Mouse (Mus musculus): ENCODE data around the gene Gm5737. TPM values are rescaled to one million over a fixed set of nuclear protein-coding genes. Genes with fewer than 3 reads are reported as not detected.

Gene Gm5737
- polyA plus RNA-seq, 1 experiment from 2014 or later: not detected

DNA sequence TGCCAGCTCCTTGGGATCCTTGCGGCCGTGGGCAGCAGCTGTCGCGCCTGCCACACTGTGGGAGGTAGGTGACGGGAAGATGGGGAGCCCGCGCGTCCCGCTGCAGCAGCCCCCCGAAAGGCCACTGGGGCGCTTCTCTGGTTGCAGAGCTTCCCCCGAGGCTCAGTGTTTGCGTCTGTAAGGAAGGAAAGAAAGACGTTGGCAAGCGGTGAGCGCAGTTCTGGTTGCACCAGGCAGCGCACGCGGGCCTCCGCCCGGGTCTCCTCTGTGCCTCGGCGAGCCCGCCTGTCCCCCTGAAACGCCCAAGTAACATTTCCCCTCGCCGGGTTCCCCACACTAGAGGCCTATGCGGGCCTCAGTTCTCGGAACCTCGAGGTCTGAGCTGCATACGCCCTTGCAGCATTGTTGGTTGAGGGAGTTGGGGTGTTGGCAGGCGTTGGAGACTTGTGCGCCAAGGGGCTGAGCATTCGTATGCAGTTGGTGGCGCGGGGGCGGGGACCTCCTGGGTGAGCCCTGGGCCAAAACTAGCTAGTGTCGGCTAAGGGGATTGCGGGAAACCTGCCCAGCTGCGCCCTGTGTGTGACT is 31.0 kb downstream of the Gm5737 start:
- Histone ChIP-seq H3K4me1 (peaks cover 24% of the 10 kb centered on the region), H3K9ac (peak overlapping the region; percentile 92)

DNA sequence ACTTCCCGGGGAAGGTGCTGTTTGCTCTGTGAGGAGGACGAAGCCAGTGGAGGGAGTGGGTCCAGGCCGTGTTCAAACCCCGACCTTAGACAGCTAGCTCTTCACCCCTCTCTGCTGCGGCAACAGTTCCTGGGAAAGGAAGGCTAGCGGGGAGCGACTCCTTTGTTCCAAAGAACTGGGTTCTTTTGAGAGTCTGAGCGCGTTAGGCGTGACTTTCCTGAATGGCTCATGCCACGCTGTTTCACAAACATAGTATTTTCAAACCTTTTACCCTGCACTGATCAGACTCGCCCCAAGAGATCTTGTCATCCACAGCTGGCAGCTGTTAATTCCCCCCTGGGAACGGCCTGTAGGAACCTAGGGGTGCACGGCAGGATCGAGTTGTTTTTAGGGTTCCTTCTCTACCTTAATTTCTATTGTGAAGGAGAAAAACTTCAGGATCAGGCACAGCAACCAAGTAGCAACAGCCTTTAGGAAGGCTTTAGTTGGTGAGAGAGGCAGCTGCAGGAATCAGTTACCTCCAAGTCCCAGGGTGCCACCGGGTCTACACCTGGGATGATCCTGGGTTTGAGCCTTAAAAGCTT is 31.8 kb downstream of the Gm5737 start:
- 6% methylated on average over 16 of the region's 16 CpGs for WGBS
- Histone ChIP-seq H3K9ac (peak overlapping the region; percentile 92), H3K36me3 (peaks cover 5% of the 10 kb centered on the region; the same call in 1 of the 2 replicates), H3K4me3 (peak overlapping the region; percentile 90), H3K27me3 (replicated peaks) (peaks cover 9% of the 10 kb centered on the region; the same call in 1 of the 2 replicates), H3K27ac (replicated peaks) (peak overlapping the region; percentile 95), H3K4me1 (peaks cover 24% of the 10 kb centered on the region), H3K9me3 (no peaks in the 10 kb centered on the region), H3K4me2 (peak overlapping the region; percentile 89)
- no peak for ATAC-seq (ENCODE audit: extremely low read depth, insufficient number of reproducible peaks, low FRiP score, low TSS enrichment)

More for the DNA sequence above, 31.0 kb downstream of the Gm5737 start:
- under 1% methylated on average over 40 of the region's 40 CpGs for WGBS
- peak overlapping the region; percentile 90 for H3K4me3 ChIP-seq
- H3K9me3 ChIP-seq: no peaks in the 10 kb centered on the region
- H3K27ac ChIP-seq (replicated peaks): peak overlapping the region; percentile 95
- peaks cover 5% of the 10 kb centered on the region; the same call in 1 of the 2 replicates for H3K36me3 ChIP-seq
- peak overlapping the region; percentile 89 for H3K4me2 ChIP-seq
- H3K27me3 ChIP-seq (replicated peaks): peaks cover 9% of the 10 kb centered on the region; the same call in 1 of the 2 replicates
- peak; percentile 70 for ATAC-seq (ENCODE audit: extremely low read depth, insufficient number of reproducible peaks, low FRiP score, low TSS enrichment)

DNA sequence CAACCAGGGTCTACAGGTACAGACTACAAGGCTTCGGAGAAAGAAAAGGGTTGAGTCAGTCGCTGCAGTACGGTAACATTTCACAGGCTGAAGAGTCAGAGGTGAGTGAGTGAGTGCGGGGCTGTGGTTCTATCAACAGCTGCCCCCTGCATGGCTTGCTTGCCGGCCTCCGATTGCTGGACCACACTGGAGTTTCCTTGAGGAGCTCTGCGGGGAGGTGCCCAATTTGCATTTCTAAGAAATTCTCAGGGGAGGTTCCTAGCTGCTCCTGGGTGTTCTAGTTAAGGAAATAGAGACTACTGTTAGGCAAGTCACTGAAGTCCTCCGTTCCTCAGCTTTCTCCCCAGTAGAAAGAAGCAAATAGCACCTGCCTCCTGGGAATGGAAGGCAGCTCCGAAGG is 32.5 kb downstream of the Gm5737 start:
- Histone ChIP-seq H3K9ac (peak overlapping the region; percentile 92), H3K4me2 (peak overlapping the region; percentile 89), H3K9me3 (no peaks in the 10 kb centered on the region), H3K27me3 (replicated peaks) (peaks cover 9% of the 10 kb centered on the region; the same call in 1 of the 2 replicates), H3K36me3 (peaks cover 5% of the 10 kb centered on the region; the same call in 1 of the 2 replicates), H3K27ac (replicated peaks) (no peak overlapping the region), H3K4me1 (peaks cover 24% of the 10 kb centered on the region), H3K4me3 (peak overlapping the region; percentile 90)
- no peak for ATAC-seq (ENCODE audit: extremely low read depth, insufficient number of reproducible peaks, low FRiP score, low TSS enrichment)
- WGBS: 40% methylated on average over 9 of the region's 9 CpGs

DNA sequence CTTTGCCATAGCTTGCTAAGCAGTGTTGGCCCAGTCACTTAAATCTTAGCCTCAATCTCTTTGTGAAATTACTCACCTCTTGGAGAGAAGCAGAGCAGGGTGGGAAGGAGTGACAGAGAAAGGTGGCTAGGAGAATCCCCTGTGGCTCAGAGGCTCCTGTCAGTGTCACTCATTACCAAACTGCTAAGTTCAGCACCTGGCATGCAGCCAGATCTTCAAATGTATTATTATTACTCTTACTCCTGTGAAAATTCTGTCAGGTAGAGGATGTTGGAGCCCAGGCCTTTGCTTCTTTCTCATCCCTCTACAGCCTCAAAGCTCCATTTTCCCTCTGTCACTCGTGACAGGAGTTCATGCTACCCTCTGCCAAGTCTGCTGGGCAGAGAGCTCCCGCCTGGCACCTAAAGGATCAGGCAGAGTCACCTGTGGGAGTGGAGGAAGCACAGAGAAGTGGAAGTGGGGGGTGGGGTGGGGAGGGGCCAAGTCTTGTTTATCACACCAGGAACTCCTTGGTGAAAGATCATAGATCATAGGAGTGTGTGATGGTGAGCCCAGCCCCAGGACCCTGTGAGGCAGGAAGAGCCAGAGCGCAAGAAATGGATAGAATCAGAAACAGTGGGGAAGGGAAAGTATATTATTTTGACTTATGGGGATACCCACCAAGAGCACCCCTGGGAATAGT is 36.8 kb downstream of the Gm5737 start:
- no peak for ATAC-seq (ENCODE audit: extremely low read depth, insufficient number of reproducible peaks, low FRiP score, low TSS enrichment)
- Histone ChIP-seq H3K27me3 (replicated peaks) (peaks cover 9% of the 10 kb centered on the region; the same call in 1 of the 2 replicates), H3K9ac (no peak overlapping the region), H3K4me3 (no peak overlapping the region), H3K36me3 (peaks cover 5% of the 10 kb centered on the region; the same call in 1 of the 2 replicates), H3K4me2 (no peak overlapping the region), H3K9me3 (no peaks in the 10 kb centered on the region), H3K4me1 (peaks cover 48% of the 10 kb centered on the region), H3K27ac (replicated peaks) (no peak overlapping the region)
- 79% methylated on average over 3 of the region's 3 CpGs for WGBS

DNA sequence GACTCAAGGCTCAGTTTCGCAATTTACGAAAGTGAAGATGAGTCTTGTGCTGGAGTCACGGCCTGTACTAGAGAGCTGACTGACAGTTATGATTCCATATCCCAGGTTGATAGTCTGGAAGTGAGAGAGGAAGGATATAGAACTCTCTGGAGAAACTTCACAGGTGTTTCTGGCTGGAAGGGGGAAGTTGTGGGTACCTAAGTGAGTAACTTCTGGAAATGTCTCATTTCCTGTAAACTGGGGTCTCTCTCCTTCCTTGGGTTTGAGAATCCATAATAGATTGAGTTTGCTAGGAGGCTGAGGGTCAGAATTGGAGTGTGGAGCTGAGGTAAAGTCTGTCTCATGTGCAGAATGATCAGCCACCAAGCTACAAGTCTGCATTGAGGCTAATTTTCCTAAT is 38.0 kb downstream of the Gm5737 start:
- no peak for ATAC-seq (ENCODE audit: extremely low read depth, insufficient number of reproducible peaks, low FRiP score, low TSS enrichment)
- peaks cover 5% of the 10 kb centered on the region; the same call in 1 of the 2 replicates for H3K36me3 ChIP-seq
- H3K27ac ChIP-seq (replicated peaks): no peak overlapping the region
- no peak overlapping the region for H3K4me3 ChIP-seq
- H3K9ac ChIP-seq: no peak overlapping the region
- 91% methylated on average over 3 of the region's 3 CpGs for WGBS
- 0 out of 2 replicates have a peak, but pooled peaks cover 3% of the 10 kb centered on the region for H3K27me3 ChIP-seq (replicated peaks)
- H3K4me2 ChIP-seq: no peak overlapping the region
- H3K4me1 ChIP-seq: peaks cover 45% of the 10 kb centered on the region
- H3K9me3 ChIP-seq: no peaks in the 10 kb centered on the region

DNA sequence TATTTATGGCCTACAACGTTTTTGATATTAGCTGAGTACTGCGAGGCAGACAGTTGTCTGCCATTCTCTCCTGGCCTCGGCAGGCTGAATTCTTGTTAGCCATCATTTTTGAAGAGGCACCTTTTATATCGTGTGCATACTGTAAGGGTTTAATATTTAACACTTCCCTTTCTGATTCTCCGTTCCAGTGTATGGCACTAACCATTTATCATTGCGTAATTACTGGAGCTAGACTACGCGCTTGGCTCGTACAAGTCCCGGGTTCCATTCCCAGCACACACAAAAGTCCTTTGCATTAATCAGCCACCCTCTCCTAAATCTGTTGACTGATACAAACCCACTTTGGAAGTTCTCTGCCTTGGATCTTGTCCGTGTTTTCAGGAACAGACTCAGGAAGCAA is 47.7 kb downstream of the Gm5737 start:
- no peak for ATAC-seq (ENCODE audit: extremely low read depth, insufficient number of reproducible peaks, low FRiP score, low TSS enrichment)
- Histone ChIP-seq H3K36me3 (peaks cover 16% of the 10 kb centered on the region), H3K9ac (no peak overlapping the region), H3K4me2 (no peak overlapping the region), H3K4me1 (peaks cover 53% of the 10 kb centered on the region), H3K4me3 (no peak overlapping the region), H3K9me3 (no peaks in the 10 kb centered on the region), H3K27me3 (replicated peaks) (no peaks in the 10 kb centered on the region), H3K27ac (replicated peaks) (no peak overlapping the region)
- WGBS: 88% methylated on average over 11 of the region's 11 CpGs

DNA sequence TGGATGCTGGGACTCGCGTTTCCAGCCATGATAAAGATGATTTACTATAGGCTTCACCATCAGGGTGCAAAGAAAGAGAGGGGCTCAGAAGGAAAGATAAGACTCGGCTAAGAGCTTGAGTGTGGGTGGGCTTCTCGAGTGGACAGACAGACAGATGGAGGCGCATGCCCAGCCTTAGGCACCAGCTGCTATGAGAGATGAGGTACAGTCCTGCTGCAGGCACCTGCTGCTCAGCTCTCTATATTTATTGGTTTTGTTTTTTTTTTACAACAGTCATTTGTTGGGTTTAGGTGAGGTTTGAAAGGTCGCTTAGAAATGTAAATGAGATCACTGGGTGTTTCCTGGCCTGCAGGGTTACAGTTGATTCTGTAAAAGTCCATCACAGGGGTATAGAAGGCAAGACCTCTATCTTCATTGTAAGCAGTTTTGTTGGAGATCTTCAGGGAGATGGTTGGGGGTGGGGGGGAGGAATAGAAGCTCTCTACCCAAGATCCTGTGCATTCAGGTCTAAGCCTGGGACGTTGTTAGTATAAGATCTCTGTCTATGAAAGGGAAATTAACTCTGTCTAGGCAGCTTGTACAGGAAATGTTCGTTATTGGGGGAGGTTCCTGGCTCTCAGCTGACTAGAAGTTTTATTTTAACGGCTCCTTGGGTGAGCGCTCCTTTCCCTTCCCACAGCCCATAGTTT is 48.8 kb downstream of the Gm5737 start:
- Histone ChIP-seq H3K9me3 (no peaks in the 10 kb centered on the region), H3K27me3 (replicated peaks) (no peaks in the 10 kb centered on the region), H3K27ac (replicated peaks) (no peak overlapping the region), H3K36me3 (peaks cover 16% of the 10 kb centered on the region), H3K4me1 (peaks cover 54% of the 10 kb centered on the region), H3K9ac (no peak overlapping the region), H3K4me2 (peak overlapping the region; percentile 21; the same call in 1 of the 2 replicates), H3K4me3 (no peak overlapping the region)
- ATAC-seq (ENCODE audit: extremely low read depth, insufficient number of reproducible peaks, low FRiP score, low TSS enrichment): no peak
- 48% methylated on average over 10 of the region's 10 CpGs for WGBS

DNA sequence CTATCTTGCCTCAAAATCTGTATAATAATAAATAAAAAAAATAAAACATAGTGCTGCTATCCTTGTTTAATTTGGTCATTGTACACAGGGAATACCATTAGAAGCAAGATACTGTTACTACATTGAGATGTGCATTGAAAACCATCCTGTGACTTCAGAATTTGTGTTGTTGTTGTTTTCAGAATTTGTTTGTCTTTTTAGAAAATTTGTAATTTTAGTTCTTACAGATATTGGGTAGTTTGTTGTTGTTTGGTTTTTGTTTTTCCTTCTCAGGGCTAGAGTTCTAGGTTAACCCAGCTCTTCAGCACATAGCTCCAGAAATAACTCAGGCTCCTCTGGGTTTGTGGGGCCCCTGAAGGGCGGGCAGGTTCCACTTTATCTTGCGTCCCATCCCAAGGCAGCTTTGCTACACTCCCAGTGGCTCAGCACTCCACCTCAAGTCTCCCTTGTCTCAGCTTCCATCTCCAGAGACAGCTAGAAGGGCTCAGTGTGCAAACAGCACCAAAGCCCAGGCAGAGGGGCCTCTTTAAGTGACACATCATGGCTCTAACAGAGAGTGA is 49.4 kb downstream of the Gm5737 start:
- peak overlapping the region; percentile 21; the same call in 1 of the 2 replicates for H3K4me2 ChIP-seq
- no peak overlapping the region for H3K4me3 ChIP-seq
- 13% methylated on average over 2 of the region's 2 CpGs for WGBS
- H3K4me1 ChIP-seq: peaks cover 61% of the 10 kb centered on the region
- H3K36me3 ChIP-seq: peaks cover 16% of the 10 kb centered on the region
- no peaks in the 10 kb centered on the region for H3K27me3 ChIP-seq (replicated peaks)
- no peak for ATAC-seq (ENCODE audit: extremely low read depth, insufficient number of reproducible peaks, low FRiP score, low TSS enrichment)
- no peaks in the 10 kb centered on the region for H3K9me3 ChIP-seq
- H3K27ac ChIP-seq (replicated peaks): peak overlapping the region; percentile 10
- peak overlapping the region; percentile 44; the same call in 1 of the 2 replicates for H3K9ac ChIP-seq

DNA sequence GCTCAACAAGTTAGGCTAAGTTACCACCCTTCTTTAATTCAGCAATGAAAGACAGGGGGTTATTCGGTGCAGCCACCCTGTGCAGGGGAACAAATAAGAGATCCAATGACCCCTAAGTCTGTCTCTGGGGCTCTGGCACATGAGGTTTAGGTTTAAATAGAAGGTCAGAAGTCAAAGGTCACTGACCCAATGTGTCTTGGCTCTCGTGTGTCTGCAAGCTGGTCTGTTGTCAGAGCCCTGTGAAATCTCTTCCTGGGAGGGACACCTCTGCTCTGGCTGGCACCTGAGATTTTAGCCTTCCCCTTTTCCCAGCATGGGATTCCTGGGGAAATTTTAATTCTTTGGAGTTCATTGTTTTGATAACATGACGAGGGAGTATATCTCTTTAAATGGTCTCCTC is 50.0 kb downstream of the Gm5737 start:
- 36% methylated on average over 3 of the region's 3 CpGs for WGBS
- Histone ChIP-seq H3K27ac (replicated peaks) (peak overlapping the region; percentile 10; the same call in 1 of the 2 replicates), H3K36me3 (peaks cover 16% of the 10 kb centered on the region), H3K4me3 (no peak overlapping the region), H3K9me3 (no peaks in the 10 kb centered on the region), H3K4me2 (no peak overlapping the region; the same call in 1 of the 2 replicates), H3K4me1 (peaks cover 67% of the 10 kb centered on the region), H3K9ac (peak overlapping the region; percentile 47; the same call in 1 of the 2 replicates), H3K27me3 (replicated peaks) (no peaks in the 10 kb centered on the region)
- no peak for ATAC-seq (ENCODE audit: extremely low read depth, insufficient number of reproducible peaks, low FRiP score, low TSS enrichment)

DNA sequence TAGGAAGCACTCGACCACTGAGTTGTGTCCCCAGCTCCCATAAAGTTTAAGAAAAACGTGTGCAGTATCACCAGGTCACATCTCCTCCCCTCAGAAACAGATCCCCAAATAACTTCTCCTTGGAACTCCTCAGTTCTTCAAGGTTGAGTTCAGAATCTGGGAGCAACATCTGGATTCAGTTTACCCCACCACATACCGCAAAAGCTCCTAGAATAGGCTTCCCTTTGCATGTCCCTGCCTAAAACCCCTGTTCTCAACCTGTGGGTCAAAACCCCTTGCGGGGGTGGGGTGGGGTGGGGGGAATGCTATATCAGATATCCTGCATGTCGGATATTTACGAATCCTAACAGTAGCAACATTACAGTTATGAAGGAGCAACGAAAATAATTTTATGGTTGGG is 50.5 kb downstream of the Gm5737 start:
- Histone ChIP-seq H3K27me3 (replicated peaks) (no peaks in the 10 kb centered on the region), H3K27ac (replicated peaks) (no peak overlapping the region; the same call in 1 of the 2 replicates), H3K9ac (0 out of 2 replicates have a peak overlapping the region, but pooled peaks have one; percentile 47)

More for the DNA sequence above, 50.5 kb downstream of the Gm5737 start:
- Histone ChIP-seq H3K36me3 (peaks cover 16% of the 10 kb centered on the region), H3K4me1 (peaks cover 71% of the 10 kb centered on the region), H3K9me3 (no peaks in the 10 kb centered on the region), H3K4me2 (no peak overlapping the region), H3K4me3 (no peak overlapping the region)
- no peak for ATAC-seq (ENCODE audit: extremely low read depth, insufficient number of reproducible peaks, low FRiP score, low TSS enrichment)
- 62% methylated on average over 7 of the region's 7 CpGs for WGBS

All from heart, embryonic 13.5 days (tissue).